Mouse (Mus musculus) MEL (cell line): Measurements from ENCODE around the gene Btbd10. TPM values are rescaled to one million over a fixed set of nuclear protein-coding genes. Genes with fewer than 3 reads are reported as not detected.

Experiments
- polyA plus RNA-seq, 2 experiments: library from polyadenylated mRNA; stranded (reverse) in 1 of 2; unstranded in 1 of 2; fragments of >175 nt in 1 of 2; fragments of >200 nt in 1 of 2; gene quantifications; 2 replicates each; pipeline versions ENCODE4 v1.2.1 to v1.2.4; 2012; ENCODE audit warnings: low replicate concordance in 2 of 2, low read depth in 1 of 2; ENCODE audit not compliant: insufficient read length in 2 of 2, insufficient read depth in 1 of 2, missing spikeins in 1 of 2
- total RNA-seq: library from RNA; depleted of rRNA; stranded (reverse); fragments of 300-350 nt; gene quantifications from 2 replicates; pipeline ENCODE4 v1.2.3, GENCODE M21; 2012; rRNA removed

Gene Btbd10
- total and polyA plus RNA-seq, 3 experiments, result 9.8 to 15.7 TPM; not detected in 1

Other genes with a start within 250 kb of the Btbd10 start
- 2.0 and 3.7 TPM in 2 replicates for gene Arntl, start 161.9 kb downstream of the Btbd10 start, total RNA-seq
- 1 to 10 TPM in 1 of 2 experiments, not detected in 1; 4.5 TPM for gene Arntl, start 161.9 kb downstream of the Btbd10 start, polyA plus RNA-seq
- gene Pth, start 19.2 kb upstream of the Btbd10 start, total RNA-seq, result not detected in 2 replicates
- gene Pth, start 19.2 kb upstream of the Btbd10 start, polyA plus RNA-seq, result not detected
- gene Far1, start 144.4 kb upstream of the Btbd10 start, total RNA-seq, result 34.2 and 37.3 TPM in 2 replicates
- 10 to 100 TPM in 1 of 2 experiments, not detected in 1; 26.4 TPM for gene Far1, start 144.4 kb upstream of the Btbd10 start, polyA plus RNA-seq